Mouse (Mus musculus): Measurements from ENCODE around the gene Dap.

Gene Dap

GRCm38 (mm10) chr15:31237368-31237767, 13.3 kb downstream of the Dap start:
- no peak for DNase-seq (ENCODE audit: low read depth, low spot score)

GRCm38 (mm10) chr15:31237898-31238297, 13.8 kb downstream of the Dap start:
- DNase-seq (ENCODE audit: low read depth, low spot score): no peak

- DNase-seq (ENCODE audit: low read depth, low spot score): no peak
Measured at GRCm38 (mm10) chr15:31238611-31239010, 14.5 kb downstream of the Dap start.

- DNase-seq (ENCODE audit: low read depth, low spot score): no peak
Measured at GRCm38 (mm10) chr15:31239713-31240112, 15.6 kb downstream of the Dap start.

- DNase-seq (ENCODE audit: low read depth, low spot score): no peak
Measured at GRCm38 (mm10) chr15:31240181-31240580, 16.1 kb downstream of the Dap start.

- no peak for DNase-seq (ENCODE audit: low read depth, low spot score)
Measured at GRCm38 (mm10) chr15:31243260-31243659, 19.1 kb downstream of the Dap start.

GRCm38 (mm10) chr15:31244696-31245445, 20.8 kb downstream of the Dap start:
- no peak for DNase-seq (ENCODE audit: low read depth, low spot score)

- DNase-seq (ENCODE audit: low read depth, low spot score): no peak
Measured at GRCm38 (mm10) chr15:31245934-31246333, 21.8 kb downstream of the Dap start.

GRCm38 (mm10) chr15:31247035-31247434, 22.9 kb downstream of the Dap start:
- no peak for DNase-seq (ENCODE audit: low read depth, low spot score)

GRCm38 (mm10) chr15:31248882-31249281, 24.8 kb downstream of the Dap start:
- DNase-seq (ENCODE audit: low read depth, low spot score): no peak

GRCm38 (mm10) chr15:31250027-31250426, 25.9 kb downstream of the Dap start:
- no peak for DNase-seq (ENCODE audit: low read depth, low spot score)

GRCm38 (mm10) chr15:31250676-31251075, 26.6 kb downstream of the Dap start:
- no peak for DNase-seq (ENCODE audit: low read depth, low spot score)

- DNase-seq (ENCODE audit: low read depth, low spot score): no peak
Measured at GRCm38 (mm10) chr15:31251189-31251588, 27.1 kb downstream of the Dap start.

GRCm38 (mm10) chr15:31252590-31253311, 28.6 kb downstream of the Dap start:
- DNase-seq (ENCODE audit: low read depth, low spot score): no peak

- no peak for DNase-seq (ENCODE audit: low read depth, low spot score)
Measured at GRCm38 (mm10) chr15:31253380-31253779, 29.3 kb downstream of the Dap start.

GRCm38 (mm10) chr15:31253963-31254362, 29.8 kb downstream of the Dap start:
- DNase-seq (ENCODE audit: low read depth, low spot score): no peak

GRCm38 (mm10) chr15:31254939-31255535, 30.9 kb downstream of the Dap start:
- DNase-seq (ENCODE audit: low read depth, low spot score): no peak

GRCm38 (mm10) chr15:31255762-31256161, 31.6 kb downstream of the Dap start:
- no peak for DNase-seq (ENCODE audit: low read depth, low spot score)

GRCm38 (mm10) chr15:31257329-31257728, 33.2 kb downstream of the Dap start:
- no peak for DNase-seq (ENCODE audit: low read depth, low spot score)

GRCm38 (mm10) chr15:31258029-31258692, 34.0 kb downstream of the Dap start:
- no peak for DNase-seq (ENCODE audit: low read depth, low spot score)

- DNase-seq (ENCODE audit: low read depth, low spot score): no peak
Measured at GRCm38 (mm10) chr15:31258693-31259439, 34.8 kb downstream of the Dap start.
